16 mouse cellular contexts compared by ENCODE assay signal in genomic region chr14:122471449-122472085, GRCm38 (mm10). TPM values are rescaled to one million over a fixed set of nuclear protein-coding genes. Genes with fewer than 3 reads are reported as not detected.
A peak's percentile ranks its signal among the peaks of the same experiment; 100 is the strongest.
DNase-seq lines count a peak whose midpoint lies in the region; ATAC-seq and TF ChIP-seq lines count a peak whose summit lies in the region.
"Had no signal": no experiment of that assay in that cellular context is flagged by ENCODE, and none has a peak within 500 bp of the region (broad histone marks: within the 10 kb centered on the region; RNA-seq: fewer than 3 reads in every experiment).

No protein-coding gene starts in this region.

- no peak for ATAC-seq in hindbrain, embryonic 12.5 days (ENCODE audit: low FRiP score)
- ATAC-seq in midbrain, embryonic 14.5 days (ENCODE audit: low FRiP score, low TSS enrichment): no peak
- ATAC-seq: liver, postnatal 0 days had no signal

- H3K4me2 ChIP-seq in hindbrain, embryonic 12.5 days (replicated peaks): peak overlapping the region; percentile 56
- H3K4me2 ChIP-seq in midbrain, embryonic 14.5 days (ENCODE audit: low read length): peak overlapping the region; percentile 56

- intact Hi-C loops in heart, postnatal 36 days (cut with DNase I): loop anchor here (10.0 kb wide), 2 partner anchors 407 to 513 kb away; partner anchors contain the start of gene Tmtc4

- TF ChIP-seq POLR2A in brain, embryonic 14.5 days (IDR thresholded peaks at IDR 0.05; ENCODE audit: borderline replicate concordance, extremely low read depth, insufficient read depth, insufficient read length, poor library complexity, severe bottlenecking): no peak

- H3K4me3 ChIP-seq in hindbrain, embryonic 12.5 days: 0 out of 2 replicates have a peak overlapping the region, but pooled peaks have one; percentile 6
- H3K4me3 ChIP-seq in midbrain, embryonic 14.5 days (replicated peaks; ENCODE audit: low read depth, low read length): peak overlapping the region; percentile 52
- H3K4me3 ChIP-seq: myocyte had no signal

- peaks cover 42% of the 10 kb centered on the region for H3K4me1 ChIP-seq in hindbrain, embryonic 12.5 days
- no peaks in the 10 kb centered on the region for H3K4me1 ChIP-seq in midbrain, embryonic 14.5 days (ENCODE audit: control insufficient read depth, insufficient read depth, low read length)

- TF ChIP-seq CTCF in brain, embryonic 14.5 days (IDR thresholded peaks at IDR 0.05; ENCODE audit: borderline replicate concordance, extremely low read depth, insufficient read depth, insufficient read length): no peak

- H3K27ac ChIP-seq in hindbrain, embryonic 12.5 days: 0 out of 2 replicates have a peak overlapping the region, but pooled peaks have one; percentile 24
- peak overlapping the region; percentile 49; the same call in 1 of the 2 replicates for H3K27ac ChIP-seq in midbrain, embryonic 14.5 days (replicated peaks; ENCODE audit: low read depth, low read length)

- H3K27me3 ChIP-seq in hindbrain, embryonic 12.5 days: peaks cover 80% of the 10 kb centered on the region
- peaks cover 71% of the 10 kb centered on the region for H3K27me3 ChIP-seq in midbrain, embryonic 14.5 days (ENCODE audit: control insufficient read depth, insufficient read depth, low read length)

- no peak overlapping the region for H3K9ac ChIP-seq in hindbrain, embryonic 12.5 days
- H3K9ac ChIP-seq in midbrain, embryonic 14.5 days (replicated peaks; ENCODE audit: low read length): no peak overlapping the region
- H3K9ac ChIP-seq: liver, postnatal 0 days had no signal

- no peaks in the 10 kb centered on the region for H3K36me3 ChIP-seq in hindbrain, embryonic 12.5 days
- no peaks in the 10 kb centered on the region for H3K36me3 ChIP-seq in midbrain, embryonic 14.5 days (ENCODE audit: control insufficient read depth, insufficient read depth, low read length)

- WGBS in hindbrain, embryonic 12.5 days: 7% methylated on average over 31 of the region's 31 CpGs
- 8% methylated on average over 31 of the region's 31 CpGs for WGBS in midbrain, embryonic 14.5 days

- H3K9me3 ChIP-seq in hindbrain, embryonic 12.5 days (replicated peaks): no peaks in the 10 kb centered on the region
- H3K9me3 ChIP-seq in midbrain, embryonic 14.5 days (ENCODE audit: control insufficient read depth, low read length): no peaks in the 10 kb centered on the region

- peak; percentile 73 for DNase-seq in brain, embryonic 14.5 days (ENCODE audit: low read depth)
- peak; percentile 51 for DNase-seq in embryo, embryonic 11 days
- DNase-seq in midbrain, embryonic 14.5 days: peak; percentile 54
- DNase-seq in gastrocnemius, postnatal 4 days (ENCODE audit: low spot score in 2 of 2): no peak
- no peak for DNase-seq in heart, postnatal 36 days
- no peak for DNase-seq in kidney, adult 18-20 months
- DNase-seq in urinary bladder, adult 18-20 months (ENCODE audit: low spot score in 2 of 2): no peak
- DNase-seq: gastrocnemius, postnatal 25 days; heart, postnatal 14 days; liver, postnatal 0 days; thymus, postnatal 25 days had no signal

RNA-seq across cellular contexts. Expression of gene Zic2, which starts 3.7 kb away (rescaled TPM):
- polyA plus RNA-seq in brain, embryonic 14.5 days (2012; rRNA removed): 51.8 and 66.8 TPM in 2 replicates
- polyA plus RNA-seq in hindbrain, embryonic 12.5 days (2016; fragmentation: Nextera tagmentation; extraction: Ambion mirVana): 18.3 TPM in 2 replicates
- 10.3 and 10.8 TPM in 2 replicates for polyA plus RNA-seq in midbrain, embryonic 14.5 days (2014; fragmentation: Nextera tagmentation; extraction: Ambion mirVana)
- under 1 TPM in 1 of 2 experiments, not detected in 1; 0.18 TPM for total RNA-seq in gastrocnemius, postnatal 4 days (2021)
- not detected for total RNA-seq in heart, postnatal 36 days (2021)
- total RNA-seq: gastrocnemius, postnatal 25 days had no signal
- polyA plus RNA-seq: liver, postnatal 0 days; spleen, adult 2 months had no signal

RNA-seq across cellular contexts. Expression of gene Zic5, which starts 6.1 kb away (rescaled TPM):
- 10.4 and 18.6 TPM in 2 replicates for polyA plus RNA-seq in brain, embryonic 14.5 days (2012; rRNA removed)
- polyA plus RNA-seq in hindbrain, embryonic 12.5 days (2016; fragmentation: Nextera tagmentation; extraction: Ambion mirVana): 18.1 and 25.0 TPM in 2 replicates
- polyA plus RNA-seq in midbrain, embryonic 14.5 days (2014; fragmentation: Nextera tagmentation; extraction: Ambion mirVana): 9.9 and 14.9 TPM in 2 replicates
- not detected for total RNA-seq in gastrocnemius, postnatal 4 days (2021)
- total RNA-seq in heart, postnatal 36 days (2021): not detected
- total RNA-seq: gastrocnemius, postnatal 25 days; heart, postnatal 14 days had no signal
- polyA plus RNA-seq: liver, postnatal 0 days; spleen, adult 2 months had no signal

RNA-seq across cellular contexts. Expression of gene Gm10837, which starts 18.8 kb away (rescaled TPM):
- polyA plus RNA-seq in brain, embryonic 14.5 days (2012; rRNA removed): 0.16 and 0.25 TPM in 2 replicates
- 0.55 and 0.58 TPM in 2 replicates for polyA plus RNA-seq in hindbrain, embryonic 12.5 days (2016; fragmentation: Nextera tagmentation; extraction: Ambion mirVana)
- 0.38 and 0.72 TPM in 2 replicates for polyA plus RNA-seq in midbrain, embryonic 14.5 days (2014; fragmentation: Nextera tagmentation; extraction: Ambion mirVana)
- total RNA-seq in gastrocnemius, postnatal 4 days (2021): not detected
- total RNA-seq in heart, postnatal 36 days (2021): not detected
- total RNA-seq: gastrocnemius, postnatal 25 days; heart, postnatal 14 days; layer of hippocampus, postnatal 10 days had no signal
- polyA plus RNA-seq: embryonic facial prominence, embryonic 11.5 days; liver, postnatal 0 days; myocyte; spleen, adult 2 months had no signal

RNA-seq across cellular contexts. Expression of gene Gm5089, which starts 20.7 kb away (rescaled TPM):
- 0.16 and 0.52 TPM in 2 replicates for polyA plus RNA-seq in brain, embryonic 14.5 days (2012; rRNA removed)
- polyA plus RNA-seq in hindbrain, embryonic 12.5 days (2016; fragmentation: Nextera tagmentation; extraction: Ambion mirVana): 2.8 and 4.0 TPM in 2 replicates
- polyA plus RNA-seq in midbrain, embryonic 14.5 days (2014; fragmentation: Nextera tagmentation; extraction: Ambion mirVana): 0.70 and 0.75 TPM in 2 replicates
- not detected for total RNA-seq in gastrocnemius, postnatal 4 days (2021)
- total RNA-seq in heart, postnatal 36 days (2021): not detected
- total RNA-seq: gastrocnemius, postnatal 25 days; heart, postnatal 14 days had no signal
- polyA plus RNA-seq: embryonic facial prominence, embryonic 11.5 days; liver, postnatal 0 days; myocyte; spleen, adult 2 months had no signal

Comparison
In these comparisons a context has a peak if more than half of its experiments do, and no peak if none do; other contexts are left out.
1. DNase-seq: peak in brain, embryonic 14.5 days (single experiment), embryo, embryonic 11 days (single experiment) and midbrain, embryonic 14.5 days (single experiment); none in gastrocnemius, postnatal 4 days (0 of 2), heart, postnatal 36 days (0 of 2), kidney, adult 18-20 months (single experiment) and urinary bladder, adult 18-20 months (0 of 2).